Mouse (Mus musculus) embryonic fibroblast, embryonic 13.5 days (primary cell): ENCODE results near the gene Fli1.

ENCODE experiments used
- CTCF ChIP-seq: IDR thresholded peaks from 2 replicates; pipeline ENCODE4 v1.5.1; 2011; ENCODE audit warnings: mild to moderate bottlenecking, control low read depth, low read length, moderate library complexity, borderline replicate concordance; ENCODE audit not compliant: insufficient read depth
- POLR2A ChIP-seq: IDR thresholded peaks from 2 replicates; pipeline ENCODE4 v1.6.1; 2011; ENCODE audit warnings: low read depth, mild to moderate bottlenecking, control low read depth, low read length, moderate library complexity

DNA sequence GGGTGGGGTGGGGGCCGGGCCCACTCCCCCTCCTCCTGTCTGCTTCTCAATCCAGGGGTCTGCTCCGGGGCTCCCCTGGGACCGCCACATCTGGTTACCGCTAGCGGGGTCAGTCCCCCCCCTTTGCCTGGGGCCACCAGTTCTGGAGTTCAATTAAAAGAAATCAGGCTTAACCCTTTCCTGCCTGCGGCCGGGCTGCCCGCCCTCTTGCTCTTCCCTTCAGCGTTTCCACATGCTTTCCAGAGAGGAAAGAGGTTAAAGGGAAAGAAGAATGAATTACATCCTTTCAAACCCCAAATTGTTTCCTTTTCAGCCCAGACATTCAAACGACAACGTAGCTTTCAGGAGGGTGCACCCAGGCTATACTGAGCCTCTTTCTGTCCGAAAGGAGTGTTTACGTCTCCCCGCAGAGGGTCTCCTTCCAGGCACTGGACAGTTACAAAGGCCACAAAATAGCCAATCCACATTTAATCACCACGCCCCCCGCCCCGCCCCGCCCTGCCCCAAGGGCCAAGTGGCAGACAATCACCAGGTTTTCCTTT is 450 bp upstream of the Fli1 start:
- no peak for TF ChIP-seq POLR2A
- TF ChIP-seq CTCF: no peak
